Comparison of ENCODE assay signal across 9 mouse cellular contexts in genomic region chr7:45561624-45562520, GRCm38 (mm10). TPM values are rescaled to one million over a fixed set of nuclear protein-coding genes. Genes with fewer than 3 reads are reported as not detected.
DNase-seq lines count a peak whose midpoint lies in the region; ATAC-seq and TF ChIP-seq lines count a peak whose summit lies in the region.
"Had no signal": no experiment of that assay in that cellular context is flagged by ENCODE, and none has a peak within 500 bp of the region (broad histone marks: within the 10 kb centered on the region; RNA-seq: fewer than 3 reads in every experiment).

No protein-coding gene starts in this region.

- no peak for TF ChIP-seq EP300 in CH12.LX (IDR thresholded peaks at IDR 0.05; ENCODE audit: low read length)

- H3K79me2 ChIP-seq in CH12.LX (replicated peaks; ENCODE audit: control insufficient read depth, extremely low read depth, insufficient read depth, poor library complexity, severe bottlenecking): no peaks in the 10 kb centered on the region

- TF ChIP-seq POLR2A in CH12.LX (IDR thresholded peaks at IDR 0.05; ENCODE audit: low read depth, low read length): no peak

- no peaks in the 10 kb centered on the region for H3K9me3 ChIP-seq in heart, embryonic 13.5 days
- no peaks in the 10 kb centered on the region for H3K9me3 ChIP-seq in CH12.LX (replicated peaks; ENCODE audit: low read length)
- H3K9me3 ChIP-seq in embryonic facial prominence, embryonic 10.5 days: no peaks in the 10 kb centered on the region
- no peaks in the 10 kb centered on the region for H3K9me3 ChIP-seq in liver, embryonic 12.5 days (replicated peaks)

- no peak for ATAC-seq in heart, embryonic 13.5 days (ENCODE audit: extremely low read depth, insufficient number of reproducible peaks, low FRiP score, low TSS enrichment)
- ATAC-seq in liver, embryonic 12.5 days: peak; percentile 75

- no peak overlapping the region for H3K4me3 ChIP-seq in heart, embryonic 13.5 days
- no peak overlapping the region for H3K4me3 ChIP-seq in CH12.LX (replicated peaks in 1 of 3; ENCODE audit: low read depth in 2 of 3, low read length in 2 of 3, poor library complexity in 1 of 3)
- H3K4me3 ChIP-seq in embryonic facial prominence, embryonic 10.5 days: peak overlapping the region; percentile 18; the same call in 1 of the 2 replicates
- peak overlapping the region; percentile 25 for H3K4me3 ChIP-seq in liver, embryonic 12.5 days
- H3K4me3 ChIP-seq: left cerebral cortex, adult 2 months had no signal

- H3K9ac ChIP-seq in heart, embryonic 13.5 days: peak overlapping the region; percentile 61
- H3K9ac ChIP-seq in CH12.LX (ENCODE audit: insufficient read depth, low read depth): no peak overlapping the region
- peak overlapping the region; percentile 41 for H3K9ac ChIP-seq in liver, embryonic 12.5 days

- intact Hi-C loops in heart, postnatal 25 days (cut with DNase I): loop anchor here (2.0 kb wide), 2 partner anchors 91 to 111 kb away; no protein-coding TSS in a partner anchor
- intact Hi-C loops in left cerebral cortex, postnatal 10 days (cut with DNase I): loop anchor here (2.0 kb wide), 1 partner anchor 93 kb away; no protein-coding TSS in a partner anchor

- no peaks in the 10 kb centered on the region for H3K36me3 ChIP-seq in heart, embryonic 13.5 days
- peaks cover 0 to 5% of the 10 kb centered on the region in 2 experiments for H3K36me3 ChIP-seq in CH12.LX (replicated peaks in 1 of 2; ENCODE audit: control insufficient read depth in 1 of 2, insufficient read depth in 1 of 2, low read length in 1 of 2)
- no peaks in the 10 kb centered on the region for H3K36me3 ChIP-seq in embryonic facial prominence, embryonic 10.5 days (replicated peaks)
- no peaks in the 10 kb centered on the region for H3K36me3 ChIP-seq in liver, embryonic 12.5 days

- TF ChIP-seq RAD21 in CH12.LX (IDR thresholded peaks at IDR 0.05; ENCODE audit: low read depth, low read length): no peak

- dilution Hi-C loops in CH12.LX (cut with MboI; ENCODE audit: extremely low pct_ligation_motif_present, extremely low pct_unique_long_range_greater_than_20kb, low sequenced_read_pairs): no loop called here

- H3K4me2 ChIP-seq in heart, embryonic 13.5 days: peak overlapping the region; percentile 50
- H3K4me2 ChIP-seq in CH12.LX (ENCODE audit: insufficient read depth, low read depth, poor library complexity, severe bottlenecking): peak overlapping the region; percentile 67; the same call in 1 of the 2 replicates
- H3K4me2 ChIP-seq in liver, embryonic 12.5 days: peak overlapping the region; percentile 61

- no peak for TF ChIP-seq CTCF in CH12.LX (conservative IDR thresholded peaks at IDR 0.05 in 1 of 2, IDR thresholded peaks at IDR 0.05 in 1 of 2; ENCODE audit: low read depth in 2 of 2, low read length in 2 of 2)

- H3K4me1 ChIP-seq in heart, embryonic 13.5 days: peaks cover 19% of the 10 kb centered on the region
- H3K4me1 ChIP-seq in CH12.LX (ENCODE audit: control insufficient read depth in 1 of 2, insufficient read depth in 2 of 2): peaks cover 0 to 47% of the 10 kb centered on the region in 2 experiments; a peak in 2 of 4 replicates
- H3K4me1 ChIP-seq in embryonic facial prominence, embryonic 10.5 days: peaks cover 26% of the 10 kb centered on the region
- H3K4me1 ChIP-seq in liver, embryonic 12.5 days: peaks cover 56% of the 10 kb centered on the region

- H3K27me3 ChIP-seq in heart, embryonic 13.5 days (replicated peaks): peaks cover 6% of the 10 kb centered on the region; the same call in 1 of the 2 replicates
- no peaks in the 10 kb centered on the region for H3K27me3 ChIP-seq in CH12.LX (replicated peaks)
- no peaks in the 10 kb centered on the region for H3K27me3 ChIP-seq in embryonic facial prominence, embryonic 10.5 days (replicated peaks; ENCODE audit: low read depth, poor library complexity, severe bottlenecking)
- H3K27me3 ChIP-seq in liver, embryonic 12.5 days (replicated peaks): no peaks in the 10 kb centered on the region

- in situ Hi-C loops in CH12.LX (cut with MboI; ENCODE audit: low pct_ligation_motif_present, low pct_unique_long_range_greater_than_20kb, low sequenced_read_pairs): loop anchor here (5.0 kb wide), 1 partner anchor 95 kb away; the partner anchor contains the start of gene Bax

- DNase-seq in heart, postnatal 25 days (ENCODE audit: low spot score): no peak
- no peak for DNase-seq in CH12.LX (ENCODE audit: extremely low read depth)
- DNase-seq in embryonic facial prominence, embryonic 10.5 days (ENCODE audit: low spot score): no peak
- no peak for DNase-seq in retina, embryonic 14.5 days (ENCODE audit: low spot score)
- no peak for DNase-seq in ovary, postnatal 14 days (ENCODE audit: low spot score)
- DNase-seq in left cerebral cortex, postnatal 10 days (ENCODE audit: extremely low spot score in 1 of 2, low spot score in 2 of 2): no peak

- WGBS in heart, embryonic 13.5 days: 38% methylated on average over 12 of the region's 12 CpGs
- WGBS in embryonic facial prominence, embryonic 10.5 days: 52% methylated on average over 12 of the region's 12 CpGs
- WGBS in liver, embryonic 12.5 days (ENCODE audit: insufficient replicate concordance): 30% methylated on average over 12 of the region's 12 CpGs

- H3K27ac ChIP-seq in heart, embryonic 13.5 days (replicated peaks): no peak overlapping the region
- H3K27ac ChIP-seq in CH12.LX (ENCODE audit: insufficient read depth, low read depth): no peak overlapping the region
- 0 out of 2 replicates have a peak overlapping the region, but pooled peaks have one; percentile 54 for H3K27ac ChIP-seq in embryonic facial prominence, embryonic 10.5 days (replicated peaks)
- peak overlapping the region; percentile 46 for H3K27ac ChIP-seq in liver, embryonic 12.5 days
- H3K27ac ChIP-seq: left cerebral cortex, adult 2 months had no signal

TF ChIP-seq in CH12.LX, 34 proteins besides CTCF, POLR2A, EP300 and RAD21 (continues in another document):
- TF ChIP-seq RCOR1 (conservative IDR thresholded peaks at IDR 0.05; ENCODE audit: low read depth, low read length): no peak
- TF ChIP-seq UBTF (IDR thresholded peaks at IDR 0.05; ENCODE audit: low read depth, low read length): no peak
- no peak for TF ChIP-seq CHD1 (IDR thresholded peaks at IDR 0.05; ENCODE audit: low read depth, low read length)
- TF ChIP-seq MXI1 (IDR thresholded peaks at IDR 0.05; ENCODE audit: low read depth, low read length): no peak
- TF ChIP-seq E2F4 (IDR thresholded peaks at IDR 0.05; ENCODE audit: insufficient replicate concordance, low read depth, low read length): no peak
- no peak for TF ChIP-seq ZNF384 (IDR thresholded peaks at IDR 0.05; ENCODE audit: low read depth, low read length)
- no peak for TF ChIP-seq USF1 (IDR thresholded peaks at IDR 0.05; ENCODE audit: low read depth, low read length)

RNA-seq across cellular contexts. Expression of gene Hsd17b14, which starts 7.2 kb away (rescaled TPM):
- polyA plus RNA-seq in heart, embryonic 13.5 days (2015; fragmentation: Nextera tagmentation; extraction: Ambion mirVana): 0.43 and 0.52 TPM in 2 replicates
- under 1 TPM; 0.18 to 0.59 TPM for total RNA-seq in heart, postnatal 25 days (2021)
- total RNA-seq in CH12.LX (2012; rRNA removed) (not detected in 2 replicates), CH12.LX (2014; rRNA removed) (not detected in 2 replicates)
- polyA plus RNA-seq in CH12.LX (2012; ENCODE audit: insufficient read length, low read depth): 1.5 and 2.3 TPM in 2 replicates
- polyA plus RNA-seq in embryonic facial prominence, embryonic 10.5 days (2016; fragmentation: Nextera tagmentation; extraction: Ambion mirVana): 0.87 and 0.92 TPM in 2 replicates
- 1.5 and 1.8 TPM in 2 replicates for polyA plus RNA-seq in liver, embryonic 12.5 days (2016; fragmentation: Nextera tagmentation; extraction: Ambion mirVana)
- under 1 TPM in 1 of 2 experiments, not detected in 1; 0.93 TPM for total RNA-seq in left cerebral cortex, postnatal 10 days (2021)

RNA-seq across cellular contexts. Expression of gene Bcat2, which starts 8.1 kb away (rescaled TPM):
- 65.4 and 66.3 TPM in 2 replicates for polyA plus RNA-seq in heart, embryonic 13.5 days (2015; fragmentation: Nextera tagmentation; extraction: Ambion mirVana)
- 100 to 1,000 TPM; 188 to 200 TPM for total RNA-seq in heart, postnatal 25 days (2021)
- total RNA-seq in CH12.LX (2012; rRNA removed): 30.9 and 36.6 TPM in 2 replicates
- total RNA-seq in CH12.LX (2014; rRNA removed): 12.9 and 13.5 TPM in 2 replicates
- 56.9 and 65.6 TPM in 2 replicates for polyA plus RNA-seq in CH12.LX (2012; ENCODE audit: insufficient read length, low read depth)
- 51.1 and 51.9 TPM in 2 replicates for polyA plus RNA-seq in embryonic facial prominence, embryonic 10.5 days (2016; fragmentation: Nextera tagmentation; extraction: Ambion mirVana)
- 50.4 and 54.7 TPM in 2 replicates for polyA plus RNA-seq in liver, embryonic 12.5 days (2016; fragmentation: Nextera tagmentation; extraction: Ambion mirVana)
- total RNA-seq in left cerebral cortex, postnatal 10 days (2021): 10 to 100 TPM; 20.9 to 21.8 TPM

RNA-seq across cellular contexts. Expression of gene Plekha4, which starts 35.7 kb away (rescaled TPM):
- 1.1 and 1.2 TPM in 2 replicates for polyA plus RNA-seq in heart, embryonic 13.5 days (2015; fragmentation: Nextera tagmentation; extraction: Ambion mirVana)
- total RNA-seq in heart, postnatal 25 days (2021): 1 to 10 TPM; 2.2 to 4.7 TPM
- total RNA-seq in CH12.LX (2012; rRNA removed) (0.25 TPM in 2 replicates), CH12.LX (2014; rRNA removed) (0.28 TPM in 1 of 2 replicates, not detected in the other)
- polyA plus RNA-seq in CH12.LX (2012; ENCODE audit: insufficient read length, low read depth): 0.90 and 1.3 TPM in 2 replicates
- polyA plus RNA-seq in embryonic facial prominence, embryonic 10.5 days (2016; fragmentation: Nextera tagmentation; extraction: Ambion mirVana): 1.9 and 2.3 TPM in 2 replicates
- polyA plus RNA-seq in liver, embryonic 12.5 days (2016; fragmentation: Nextera tagmentation; extraction: Ambion mirVana): 0.80 and 0.87 TPM in 2 replicates
- 1 to 10 TPM; 1.3 to 2.7 TPM for total RNA-seq in left cerebral cortex, postnatal 10 days (2021)

RNA-seq across cellular contexts. Expression of gene Ppp1r15a, which starts 35.8 kb away (rescaled TPM):
- 38.5 and 49.6 TPM in 2 replicates for polyA plus RNA-seq in heart, embryonic 13.5 days (2015; fragmentation: Nextera tagmentation; extraction: Ambion mirVana)
- total RNA-seq in heart, postnatal 25 days (2021): 10 to 100 TPM; 22.7 to 23.9 TPM
- 11.7 and 12.0 TPM in 2 replicates for total RNA-seq in CH12.LX (2012; rRNA removed)
- total RNA-seq in CH12.LX (2014; rRNA removed): 12.5 and 13.9 TPM in 2 replicates
- 31.8 and 37.1 TPM in 2 replicates for polyA plus RNA-seq in CH12.LX (2012; ENCODE audit: insufficient read length, low read depth)
- polyA plus RNA-seq in embryonic facial prominence, embryonic 10.5 days (2016; fragmentation: Nextera tagmentation; extraction: Ambion mirVana): 18.6 and 21.6 TPM in 2 replicates
- 157 and 165 TPM in 2 replicates for polyA plus RNA-seq in liver, embryonic 12.5 days (2016; fragmentation: Nextera tagmentation; extraction: Ambion mirVana)
- 10 to 100 TPM; 25.5 to 28.5 TPM for total RNA-seq in left cerebral cortex, postnatal 10 days (2021)

RNA-seq across cellular contexts. Expression of gene Nucb1, which starts 51.7 kb away (rescaled TPM):
- polyA plus RNA-seq in heart, embryonic 13.5 days (2015; fragmentation: Nextera tagmentation; extraction: Ambion mirVana): 175 and 177 TPM in 2 replicates
- 100 to 1,000 TPM; 126 to 129 TPM for total RNA-seq in heart, postnatal 25 days (2021)
- total RNA-seq in CH12.LX (2012; rRNA removed) (83.4 and 92.6 TPM in 2 replicates), CH12.LX (2014; rRNA removed) (40.8 and 46.2 TPM in 2 replicates)
- 90.4 and 129 TPM in 2 replicates for polyA plus RNA-seq in CH12.LX (2012; ENCODE audit: insufficient read length, low read depth)
- 115 and 123 TPM in 2 replicates for polyA plus RNA-seq in embryonic facial prominence, embryonic 10.5 days (2016; fragmentation: Nextera tagmentation; extraction: Ambion mirVana)
- 140 and 146 TPM in 2 replicates for polyA plus RNA-seq in liver, embryonic 12.5 days (2016; fragmentation: Nextera tagmentation; extraction: Ambion mirVana)
- total RNA-seq in left cerebral cortex, postnatal 10 days (2021): 100 to 1,000 TPM; 114 to 127 TPM

Comparison
In these comparisons a context has a peak if more than half of its experiments do, and no peak if none do; other contexts are left out.
1. H3K27ac ChIP-seq: peak in embryonic facial prominence, embryonic 10.5 days (single experiment) and liver, embryonic 12.5 days (single experiment); none in heart, embryonic 13.5 days (single experiment) and CH12.LX (single experiment).
2. H3K4me3 ChIP-seq: peak in embryonic facial prominence, embryonic 10.5 days (single experiment) and liver, embryonic 12.5 days (single experiment); none in heart, embryonic 13.5 days (single experiment) and CH12.LX (0 of 3).
3. Peak in every context shown above with its lines, with median percentiles within 50 percentile points of each other: H3K4me2 ChIP-seq.